In genomic region chr3:138528265-138528664, GRCm38 (mm10) we compare ENCODE assay signal across 7 mouse cellular contexts. TPM values are rescaled to one million over a fixed set of nuclear protein-coding genes. Genes with fewer than 3 reads are reported as not detected.
A peak's percentile ranks its signal among the peaks of the same experiment; 100 is the strongest.
DNase-seq lines count a peak whose midpoint lies in the region; ATAC-seq and TF ChIP-seq lines count a peak whose summit lies in the region.

No protein-coding gene starts in this region.

- peak overlapping the region; percentile 96 for H3K9ac ChIP-seq in lung, embryonic 15.5 days
- H3K9ac ChIP-seq in embryonic facial prominence, embryonic 15.5 days, result peak overlapping the region; percentile 94
- H3K9ac ChIP-seq in limb, embryonic 11.5 days (ENCODE audit: low read length), result peak overlapping the region; percentile 96

- H3K9me3 ChIP-seq in lung, embryonic 15.5 days, result no peaks in the 10 kb centered on the region
- no peaks in the 10 kb centered on the region for H3K9me3 ChIP-seq in embryonic facial prominence, embryonic 15.5 days (replicated peaks)
- no peaks in the 10 kb centered on the region for H3K9me3 ChIP-seq in limb, embryonic 11.5 days (ENCODE audit: control insufficient read depth, low read length)

- peaks cover 46% of the 10 kb centered on the region for H3K4me1 ChIP-seq in lung, embryonic 15.5 days
- H3K4me1 ChIP-seq in embryonic facial prominence, embryonic 15.5 days, result peaks cover 42% of the 10 kb centered on the region
- peaks cover 5% of the 10 kb centered on the region; the same call in 1 of the 2 replicates for H3K4me1 ChIP-seq in limb, embryonic 11.5 days (ENCODE audit: control insufficient read depth, insufficient read depth, low read length)
- peaks cover 6% of the 10 kb centered on the region for H3K4me1 ChIP-seq in small intestine, adult 2 months (ENCODE audit: control insufficient read depth, insufficient read depth, insufficient read length, low read length)

- no peak for TF ChIP-seq POLR2A in small intestine, adult 2 months (IDR thresholded peaks at IDR 0.05; ENCODE audit: low read depth, low read length)

- TF ChIP-seq CTCF in small intestine, adult 2 months (IDR thresholded peaks at IDR 0.05; ENCODE audit: extremely low read depth, insufficient read length, insufficient replicate concordance, low read depth, low read length), result no peak

- H3K27me3 ChIP-seq in lung, embryonic 15.5 days, result no peaks in the 10 kb centered on the region
- H3K27me3 ChIP-seq in embryonic facial prominence, embryonic 15.5 days, result no peaks in the 10 kb centered on the region
- H3K27me3 ChIP-seq in limb, embryonic 11.5 days (ENCODE audit: control insufficient read depth, insufficient read depth, low read length), result no peaks in the 10 kb centered on the region
- H3K27me3 ChIP-seq in small intestine, adult 2 months (ENCODE audit: control insufficient read depth, insufficient read depth, low read length), result no peaks in the 10 kb centered on the region

- H3K27ac ChIP-seq in lung, embryonic 15.5 days, result no peak overlapping the region
- H3K27ac ChIP-seq in embryonic facial prominence, embryonic 15.5 days (replicated peaks), result 0 out of 2 replicates have a peak overlapping the region, but pooled peaks have one; percentile 91
- H3K27ac ChIP-seq in limb, embryonic 11.5 days (replicated peaks; ENCODE audit: low read depth, low read length), result no peak overlapping the region
- no peak overlapping the region for H3K27ac ChIP-seq in small intestine, adult 2 months (ENCODE audit: insufficient read depth, low read depth, low read length)

- no peak for ATAC-seq in lung, embryonic 15.5 days (ENCODE audit: borderline replicate concordance, extremely low read depth, low FRiP score, low TSS enrichment)
- ATAC-seq in embryonic facial prominence, embryonic 15.5 days (ENCODE audit: insufficient number of reproducible peaks, low FRiP score, low TSS enrichment, low read depth), result no peak
- ATAC-seq in limb, embryonic 11.5 days (ENCODE audit: insufficient number of reproducible peaks, low FRiP score, low TSS enrichment, low read depth), result no peak

- peak overlapping the region; percentile 100 for H3K4me3 ChIP-seq in lung, embryonic 15.5 days
- H3K4me3 ChIP-seq in embryonic facial prominence, embryonic 15.5 days (replicated peaks), result peak overlapping the region; percentile 89
- peak overlapping the region; percentile 93 for H3K4me3 ChIP-seq in limb, embryonic 11.5 days (ENCODE audit: low read depth, low read length)
- peak overlapping the region; percentile 71 for H3K4me3 ChIP-seq in small intestine, adult 2 months (ENCODE audit: low read depth, low read length)

- DNase-seq in lung, postnatal 10 days, result no peak
- no peak for DNase-seq in limb, embryonic 11.5 days (ENCODE audit: low spot score)
- no peak for DNase-seq in T-cell, adult 2 months (ENCODE audit: low spot score)
- DNase-seq in layer of hippocampus, adult 9-11 months, result no peak

- peak overlapping the region; percentile 74 for H3K4me2 ChIP-seq in lung, embryonic 15.5 days
- H3K4me2 ChIP-seq in embryonic facial prominence, embryonic 15.5 days (replicated peaks), result peak overlapping the region; percentile 67
- peak overlapping the region; percentile 64 for H3K4me2 ChIP-seq in limb, embryonic 11.5 days (ENCODE audit: low read depth, severe bottlenecking)

- WGBS in lung, embryonic 15.5 days, result under 1% methylated on average over 16 of the region's 16 CpGs
- 1% methylated on average over 16 of the region's 16 CpGs for WGBS in embryonic facial prominence, embryonic 15.5 days
- WGBS in limb, embryonic 11.5 days, result 2% methylated on average over 16 of the region's 16 CpGs
- 3% methylated on average over 16 of the region's 16 CpGs for WGBS in small intestine, adult 2 months

- no peaks in the 10 kb centered on the region for H3K36me3 ChIP-seq in lung, embryonic 15.5 days
- no peaks in the 10 kb centered on the region for H3K36me3 ChIP-seq in embryonic facial prominence, embryonic 15.5 days
- H3K36me3 ChIP-seq in limb, embryonic 11.5 days (ENCODE audit: control insufficient read depth, insufficient read depth, low read length), result no peaks in the 10 kb centered on the region
- no peaks in the 10 kb centered on the region for H3K36me3 ChIP-seq in small intestine, adult 2 months (ENCODE audit: control insufficient read depth, insufficient read depth, low read length)

RNA-seq across cellular contexts. Expression of gene Eif4e, which starts 2.3 kb away (rescaled TPM):
- 343 and 357 TPM in 2 replicates for polyA plus RNA-seq in lung, embryonic 15.5 days (2015; fragmentation: Nextera tagmentation; extraction: Ambion mirVana)
- polyA plus RNA-seq in embryonic facial prominence, embryonic 15.5 days (2015; fragmentation: Nextera tagmentation; extraction: Ambion mirVana), result 299 and 311 TPM in 2 replicates
- polyA plus RNA-seq in limb, embryonic 11.5 days (2014; fragmentation: Nextera tagmentation; extraction: Ambion mirVana), result 546 and 557 TPM in 2 replicates
- polyA plus RNA-seq in small intestine, adult 2 months (2012; rRNA removed), result 2.6 and 5.4 TPM in 2 replicates

RNA-seq across cellular contexts. Expression of gene Metap1, which starts 39.0 kb away (rescaled TPM):
- polyA plus RNA-seq in lung, embryonic 15.5 days (2015; fragmentation: Nextera tagmentation; extraction: Ambion mirVana), result 44.2 and 46.3 TPM in 2 replicates
- polyA plus RNA-seq in embryonic facial prominence, embryonic 15.5 days (2015; fragmentation: Nextera tagmentation; extraction: Ambion mirVana), result 38.0 and 40.3 TPM in 2 replicates
- polyA plus RNA-seq in limb, embryonic 11.5 days (2014; fragmentation: Nextera tagmentation; extraction: Ambion mirVana), result 52.4 and 55.3 TPM in 2 replicates
- polyA plus RNA-seq in small intestine, adult 2 months (2012; rRNA removed), result 4.5 and 6.6 TPM in 2 replicates

Comparison
In these comparisons a context has a peak if more than half of its experiments do, and no peak if none do; other contexts are left out.
1. RNA of gene Eif4e, which starts 2.3 kb away (polyA plus RNA-seq): 546 to 557 TPM in limb, embryonic 11.5 days, 343 to 357 TPM in lung, embryonic 15.5 days and 299 to 311 TPM in embryonic facial prominence, embryonic 15.5 days; 2.6 to 5.4 TPM in small intestine, adult 2 months; every median in the first group is over 10 times any median in the second.
2. Peak in every context shown above with its lines, with median percentiles within 50 percentile points of each other: H3K4me2 ChIP-seq, H3K4me3 ChIP-seq and H3K9ac ChIP-seq.